In genomic region chr19:60889101-60889713, GRCm38 (mm10) we compare ENCODE assay signal across 8 mouse cellular contexts. TPM values are rescaled to one million over a fixed set of nuclear protein-coding genes. Genes with fewer than 3 reads are reported as not detected.
DNase-seq lines count a peak whose midpoint lies in the region; ATAC-seq and TF ChIP-seq lines count a peak whose summit lies in the region.

No protein-coding gene starts in this region.

- peak overlapping the region; percentile 65 for H3K9ac ChIP-seq in CH12.LX (ENCODE audit: insufficient read depth, low read depth)
- H3K9ac ChIP-seq in heart, embryonic 15.5 days = peak overlapping the region; percentile 88

- TF ChIP-seq RAD21 in CH12.LX (IDR thresholded peaks at IDR 0.05; ENCODE audit: low read depth, low read length) = no peak

- peak overlapping the region; percentile 88 for H3K4me2 ChIP-seq in CH12.LX (ENCODE audit: insufficient read depth, low read depth, poor library complexity, severe bottlenecking)
- peak overlapping the region; percentile 74 for H3K4me2 ChIP-seq in heart, embryonic 15.5 days

- no peaks in the 10 kb centered on the region for H3K36me3 ChIP-seq in CH12.LX (replicated peaks in 1 of 2; ENCODE audit: control insufficient read depth in 1 of 2, insufficient read depth in 1 of 2, low read length in 1 of 2)
- no peaks in the 10 kb centered on the region for H3K36me3 ChIP-seq in heart, embryonic 15.5 days

- no peaks in the 10 kb centered on the region for H3K27me3 ChIP-seq in CH12.LX (replicated peaks)
- H3K27me3 ChIP-seq in heart, embryonic 15.5 days = no peaks in the 10 kb centered on the region

- H3K27ac ChIP-seq in CH12.LX (ENCODE audit: insufficient read depth, low read depth) = peak overlapping the region; percentile 90; the same call in 1 of the 2 replicates
- peak overlapping the region; percentile 96 for H3K27ac ChIP-seq in heart, embryonic 15.5 days

- peaks cover 3 to 35% of the 10 kb centered on the region in 2 experiments; a peak in 3 of 4 replicates for H3K4me1 ChIP-seq in CH12.LX (ENCODE audit: control insufficient read depth in 1 of 2, insufficient read depth in 2 of 2)
- peaks cover 24% of the 10 kb centered on the region for H3K4me1 ChIP-seq in heart, embryonic 15.5 days (replicated peaks)
- H3K4me1 ChIP-seq in lung, adult 2 months (ENCODE audit: control insufficient read depth, insufficient read depth, low read length) = no peaks in the 10 kb centered on the region; the same call in 1 of the 2 replicates

- no peak for TF ChIP-seq EP300 in CH12.LX (IDR thresholded peaks at IDR 0.05; ENCODE audit: low read length)

- peak overlapping the region in 2 of 3 experiments; percentile 7 to 90 for H3K4me3 ChIP-seq in CH12.LX (replicated peaks in 1 of 3; ENCODE audit: low read depth in 2 of 3, low read length in 2 of 3, poor library complexity in 1 of 3)
- H3K4me3 ChIP-seq in heart, embryonic 15.5 days = peak overlapping the region; percentile 76
- H3K4me3 ChIP-seq in lung, adult 2 months (replicated peaks; ENCODE audit: extremely low read depth, low read depth, low read length) = peak overlapping the region; percentile 91

- peak; percentile 38 for ATAC-seq in erythroblast, adult 5-6 weeks (replicated peaks; ENCODE audit: low FRiP score, poor library complexity, severe bottlenecking)
- peak; percentile 40; the same call in 1 of the 2 replicates for ATAC-seq in heart, embryonic 15.5 days (replicated peaks; ENCODE audit: insufficient number of reproducible peaks, insufficient read depth, low FRiP score, low read depth)

- TF ChIP-seq POLR2A in CH12.LX (IDR thresholded peaks at IDR 0.05; ENCODE audit: low read depth, low read length) = no peak
- 0 out of 2 replicates have a peak, but pooled peaks have one; percentile 3 for TF ChIP-seq POLR2A in lung, adult 2 months (IDR thresholded peaks at IDR 0.05; ENCODE audit: borderline replicate concordance, extremely low read depth, low read depth, low read length)

- peak; percentile 60 for DNase-seq in CH12.LX (ENCODE audit: extremely low read depth)
- DNase-seq in adrenal gland, postnatal 4 days (ENCODE audit: low spot score in 2 of 2) = peak; percentile 5 to 27
- DNase-seq in kidney, postnatal 14 days = peak; percentile 88
- peak; percentile 68 for DNase-seq in lung, adult 2 months
- DNase-seq in ovary, postnatal 10 days (ENCODE audit: low spot score) = peak; percentile 17
- peak; percentile 30 for DNase-seq in urinary bladder, adult 2 months (ENCODE audit: low spot score)

- no peaks in the 10 kb centered on the region for H3K9me3 ChIP-seq in CH12.LX (replicated peaks; ENCODE audit: low read length)
- no peaks in the 10 kb centered on the region for H3K9me3 ChIP-seq in heart, embryonic 15.5 days (replicated peaks)

- WGBS in heart, embryonic 15.5 days = 7% methylated on average over 17 of the region's 17 CpGs
- 1% methylated on average over 17 of the region's 17 CpGs for WGBS in lung, adult 2 months

- in situ Hi-C loops in CH12.LX (cut with MboI; ENCODE audit: low pct_ligation_motif_present, low pct_unique_long_range_greater_than_20kb, low sequenced_read_pairs) = loop anchor here (5.0 kb wide), 1 partner anchor 193 kb away; no protein-coding TSS in a partner anchor

- TF ChIP-seq CTCF in CH12.LX (conservative IDR thresholded peaks at IDR 0.05 in 1 of 2, IDR thresholded peaks at IDR 0.05 in 1 of 2; ENCODE audit: low read depth in 2 of 2, low read length in 2 of 2) = peak in 1 of 2 experiments; percentile 95; a peak in 2 of 4 replicates
- TF ChIP-seq CTCF in lung, adult 2 months (IDR thresholded peaks at IDR 0.05; ENCODE audit: insufficient read depth, low read length) = no peak

- dilution Hi-C loops in CH12.LX (cut with MboI; ENCODE audit: extremely low pct_ligation_motif_present, extremely low pct_unique_long_range_greater_than_20kb, low sequenced_read_pairs) = no loop called here

- H3K79me2 ChIP-seq in CH12.LX (replicated peaks; ENCODE audit: control insufficient read depth, extremely low read depth, insufficient read depth, poor library complexity, severe bottlenecking) = peaks cover 8% of the 10 kb centered on the region

TF ChIP-seq in CH12.LX, 34 proteins besides CTCF, POLR2A, EP300 and RAD21 (continues in another document):
- TF ChIP-seq JUN (IDR thresholded peaks at IDR 0.05; ENCODE audit: insufficient read depth, low read depth, low read length) (no peak), CHD1 (IDR thresholded peaks at IDR 0.05; ENCODE audit: low read depth, low read length) (peak; percentile 94; the same call in 1 of the 2 replicates), USF1 (IDR thresholded peaks at IDR 0.05; ENCODE audit: low read depth, low read length) (no peak), TCF12 (IDR thresholded peaks at IDR 0.05; ENCODE audit: low read depth, low read length) (no peak; the same call in 1 of the 2 replicates), PAX5 (IDR thresholded peaks at IDR 0.05; ENCODE audit: low read length) (no peak), USF2 (conservative IDR thresholded peaks at IDR 0.05; ENCODE audit: low read depth, low read length) (no peak), MEF2A (IDR thresholded peaks at IDR 0.05; ENCODE audit: borderline replicate concordance, low read depth, low read length) (no peak), SIN3A (IDR thresholded peaks at IDR 0.05; ENCODE audit: low read length) (peak; percentile 38), ZKSCAN1 (IDR thresholded peaks at IDR 0.05; ENCODE audit: borderline replicate concordance, low read depth, low read length) (no peak), ZNF384 (IDR thresholded peaks at IDR 0.05; ENCODE audit: low read depth, low read length) (no peak), RCOR1 (conservative IDR thresholded peaks at IDR 0.05; ENCODE audit: low read depth, low read length) (no peak), CHD2 (IDR thresholded peaks at IDR 0.05; ENCODE audit: low read length) (peak; percentile 72; the same call in 1 of the 2 replicates), KAT2A (IDR thresholded peaks at IDR 0.05; ENCODE audit: insufficient replicate concordance, low read length) (0 out of 2 replicates have a peak, but pooled peaks have one; percentile 32), MXI1 (IDR thresholded peaks at IDR 0.05; ENCODE audit: low read depth, low read length) (no peak; the same call in 1 of the 2 replicates), IRF4 (IDR thresholded peaks at IDR 0.05; ENCODE audit: low read depth, low read length) (peak; percentile 84), POLR2AphosphoS2 (IDR thresholded peaks at IDR 0.05; ENCODE audit: low read depth, low read length) (no peak), NELFE (IDR thresholded peaks at IDR 0.05; ENCODE audit: low read depth, low read length) (no peak; the same call in 1 of the 2 replicates), ELF1 (IDR thresholded peaks at IDR 0.05; ENCODE audit: low read depth, low read length) (0 out of 2 replicates have a peak, but pooled peaks have one; percentile 31), UBTF (IDR thresholded peaks at IDR 0.05; ENCODE audit: low read depth, low read length) (no peak), JUND (conservative IDR thresholded peaks at IDR 0.05; ENCODE audit: low read depth, low read length) (no peak), ZMIZ1 (IDR thresholded peaks at IDR 0.05; ENCODE audit: low read depth, low read length) (0 out of 2 replicates have a peak, but pooled peaks have one; percentile 1), ETS1 (conservative IDR thresholded peaks at IDR 0.05; ENCODE audit: low read depth, low read length) (peak; percentile 21; the same call in 1 of the 2 replicates), NRF1 (IDR thresholded peaks at IDR 0.05; ENCODE audit: low read depth, low read length) (no peak), MYC (IDR thresholded peaks at IDR 0.05; ENCODE audit: low read depth, low read length) (no peak; the same call in 1 of the 2 replicates), GABPA (IDR thresholded peaks at IDR 0.05; ENCODE audit: insufficient replicate concordance, low read depth, low read length) (no peak), BHLHE40 (IDR thresholded peaks at IDR 0.05; ENCODE audit: low read depth, low read length) (no peak), SMC3 (IDR thresholded peaks at IDR 0.05; ENCODE audit: low read depth, low read length) (no peak), MAFK (IDR thresholded peaks at IDR 0.05; ENCODE audit: insufficient replicate concordance, low read length) (no peak)

RNA-seq across cellular contexts. Expression of gene Grk5, which starts 0.3 kb away (rescaled TPM):
- total RNA-seq in CH12.LX (2012; rRNA removed) (5.7 and 7.7 TPM in 2 replicates), CH12.LX (2014; rRNA removed) (7.4 and 7.6 TPM in 2 replicates)
- 11.5 and 12.7 TPM in 2 replicates for polyA plus RNA-seq in CH12.LX (2012; ENCODE audit: insufficient read length, low read depth)
- total RNA-seq in adrenal gland, postnatal 4 days (2021) = 10 to 100 TPM; 11.0 to 11.3 TPM
- 2.7 and 12.1 TPM in 2 replicates for total RNA-seq in erythroblast, adult 5-6 weeks (2015; ENCODE audit: low replicate concordance)
- 5.2 and 14.6 TPM in 2 replicates for total RNA-seq in erythroblast, adult 5-6 weeks (2017; ENCODE audit: low replicate concordance)
- 3.2 and 3.4 TPM in 2 replicates for polyA plus RNA-seq in heart, embryonic 15.5 days (2015; fragmentation: Nextera tagmentation; extraction: Ambion mirVana)
- 7.4 and 10.8 TPM in 2 replicates for polyA plus RNA-seq in lung, adult 2 months (2012; rRNA removed)
- 6.4 and 7.1 TPM in 2 replicates for polyA plus RNA-seq in urinary bladder, adult 2 months (2012; rRNA removed)

RNA-seq across cellular contexts. Expression of gene Prdx3, which starts 14.9 kb away (rescaled TPM):
- total RNA-seq in CH12.LX (2012; rRNA removed) (180 and 210 TPM in 2 replicates), CH12.LX (2014; rRNA removed) (414 and 427 TPM in 2 replicates)
- polyA plus RNA-seq in CH12.LX (2012; ENCODE audit: insufficient read length, low read depth) = 230 and 246 TPM in 2 replicates
- 100 to 1,000 TPM; 367 to 384 TPM for total RNA-seq in adrenal gland, postnatal 4 days (2021)
- total RNA-seq in erythroblast, adult 5-6 weeks (2015; ENCODE audit: low replicate concordance) = 99.3 and 105 TPM in 2 replicates
- 88.4 and 96.3 TPM in 2 replicates for total RNA-seq in erythroblast, adult 5-6 weeks (2017; ENCODE audit: low replicate concordance)
- polyA plus RNA-seq in heart, embryonic 15.5 days (2015; fragmentation: Nextera tagmentation; extraction: Ambion mirVana) = 165 and 188 TPM in 2 replicates
- polyA plus RNA-seq in lung, adult 2 months (2012; rRNA removed) = 57.1 and 83.3 TPM in 2 replicates
- polyA plus RNA-seq in urinary bladder, adult 2 months (2012; rRNA removed) = 136 and 171 TPM in 2 replicates

RNA-seq across cellular contexts. Expression of gene Sfxn4, which starts 27.9 kb away (rescaled TPM):
- total RNA-seq in CH12.LX (2012; rRNA removed) (1.9 and 2.2 TPM in 2 replicates), CH12.LX (2014; rRNA removed) (3.5 and 3.9 TPM in 2 replicates)
- 3.1 and 3.8 TPM in 2 replicates for polyA plus RNA-seq in CH12.LX (2012; ENCODE audit: insufficient read length, low read depth)
- total RNA-seq in adrenal gland, postnatal 4 days (2021) = 1 to 10 TPM; 6.4 to 6.7 TPM
- total RNA-seq in erythroblast, adult 5-6 weeks (2015; ENCODE audit: low replicate concordance) = 7.3 and 11.9 TPM in 2 replicates
- total RNA-seq in erythroblast, adult 5-6 weeks (2017; ENCODE audit: low replicate concordance) = 3.5 and 13.2 TPM in 2 replicates
- polyA plus RNA-seq in heart, embryonic 15.5 days (2015; fragmentation: Nextera tagmentation; extraction: Ambion mirVana) = 6.8 and 7.2 TPM in 2 replicates
- 1.2 and 2.6 TPM in 2 replicates for polyA plus RNA-seq in lung, adult 2 months (2012; rRNA removed)
- polyA plus RNA-seq in urinary bladder, adult 2 months (2012; rRNA removed) = 6.4 and 9.0 TPM in 2 replicates

Comparison
In these comparisons a context has a peak if more than half of its experiments do, and no peak if none do; other contexts are left out.
1. Peak in every context shown above with its lines: DNase-seq, ATAC-seq, H3K4me3 ChIP-seq and H3K27ac ChIP-seq.
2. DNase-seq: peak in every context shown above with its lines; median percentile 88 in kidney, postnatal 14 days; 68 in lung, adult 2 months; 60 in CH12.LX; 30 in urinary bladder, adult 2 months; 17 in ovary, postnatal 10 days; 16 in adrenal gland, postnatal 4 days.